ENCODE assay signal across 24 mouse cellular contexts in genomic region chr12:18387257-18387656, GRCm38 (mm10).
A peak's percentile ranks its signal among the peaks of the same experiment; 100 is the strongest.
DNase-seq lines count a peak whose midpoint lies in the region; ATAC-seq and TF ChIP-seq lines count a peak whose summit lies in the region.
"Had no signal": no experiment of that assay in that cellular context is flagged by ENCODE, and none has a peak within 500 bp of the region (broad histone marks: within the 10 kb centered on the region; RNA-seq: fewer than 3 reads in every experiment).

No protein-coding gene starts in this region.

- no peak overlapping the region for H3K9ac ChIP-seq in heart, embryonic 12.5 days
- peak overlapping the region; percentile 75 for H3K9ac ChIP-seq in ES-E14 (ENCODE audit: insufficient read depth, low read depth, low read length, poor library complexity, severe bottlenecking)
- H3K9ac ChIP-seq in liver, embryonic 11.5 days (ENCODE audit: low read depth, low read length): no peak overlapping the region
- no peak overlapping the region for H3K9ac ChIP-seq in midbrain, postnatal 0 days (replicated peaks; ENCODE audit: low read length, poor library complexity, severe bottlenecking)
- H3K9ac ChIP-seq: embryonic facial prominence, embryonic 13.5 days had no signal

- no peak for TF ChIP-seq CTCF in E14TG2a.4 (conservative IDR thresholded peaks at IDR 0.05; ENCODE audit: low read length)
- TF ChIP-seq CTCF in midbrain, postnatal 0 days (IDR thresholded peaks at IDR 0.05): no peak

- H3K27me3 ChIP-seq in heart, embryonic 12.5 days (replicated peaks): peaks cover 11% of the 10 kb centered on the region
- H3K27me3 ChIP-seq in E14TG2a.4 (ENCODE audit: insufficient read depth, low read length): no peaks in the 10 kb centered on the region
- H3K27me3 ChIP-seq in liver, embryonic 11.5 days (replicated peaks; ENCODE audit: control insufficient read depth, insufficient read depth, low read length): no peaks in the 10 kb centered on the region
- H3K27me3 ChIP-seq in midbrain, postnatal 0 days (ENCODE audit: insufficient read depth, low read length): no peaks in the 10 kb centered on the region
- H3K27me3 ChIP-seq: embryonic facial prominence, embryonic 13.5 days; Patski had no signal

- no peak for ATAC-seq in heart, embryonic 12.5 days (ENCODE audit: insufficient number of reproducible peaks, low FRiP score)
- no peak; the same call in 1 of the 2 replicates for ATAC-seq in liver, embryonic 11.5 days (replicated peaks; ENCODE audit: low FRiP score)
- no peak for ATAC-seq in midbrain, postnatal 0 days (ENCODE audit: low FRiP score)
- ATAC-seq: forebrain, embryonic 14.5 days; hindbrain, postnatal 0 days; midbrain, embryonic 16.5 days; Patski had no signal

- H3K36me3 ChIP-seq in heart, embryonic 12.5 days: no peaks in the 10 kb centered on the region
- H3K36me3 ChIP-seq in E14TG2a.4 (ENCODE audit: insufficient read depth, low read length) (no peaks in the 10 kb centered on the region), ES-E14 (ENCODE audit: control insufficient read depth, insufficient read depth, low read length, poor library complexity, severe bottlenecking) (no peaks in the 10 kb centered on the region)
- no peaks in the 10 kb centered on the region for H3K36me3 ChIP-seq in liver, embryonic 11.5 days (ENCODE audit: control insufficient read depth, insufficient read depth, low read length)
- H3K36me3 ChIP-seq in midbrain, postnatal 0 days (ENCODE audit: insufficient read depth, low read length): no peaks in the 10 kb centered on the region
- H3K36me3 ChIP-seq: embryonic facial prominence, embryonic 13.5 days had no signal

- 0 out of 2 replicates have a peak overlapping the region, but pooled peaks have one; percentile 4 for H3K4me3 ChIP-seq in heart, embryonic 12.5 days
- peak overlapping the region; percentile 81 for H3K4me3 ChIP-seq in E14TG2a.4 (replicated peaks; ENCODE audit: low read length)
- peak overlapping the region; percentile 63 to 84 for H3K4me3 ChIP-seq in ES-E14 (ENCODE audit: insufficient read depth in 1 of 2, low read depth in 1 of 2, low read length in 2 of 2, poor library complexity in 1 of 2, severe bottlenecking in 1 of 2)
- H3K4me3 ChIP-seq in liver, embryonic 11.5 days (ENCODE audit: low read depth, low read length): peak overlapping the region; percentile 17; the same call in 1 of the 2 replicates
- no peak overlapping the region for H3K4me3 ChIP-seq in midbrain, postnatal 0 days (ENCODE audit: low read depth, low read length)
- H3K4me3 ChIP-seq: embryonic facial prominence, embryonic 13.5 days; layer of hippocampus, adult 2 months had no signal

- 6% methylated on average over 39 of the region's 41 CpGs for WGBS in heart, embryonic 12.5 days
- 5% methylated on average over 39 of the region's 41 CpGs for WGBS in liver, embryonic 11.5 days
- WGBS in midbrain, postnatal 0 days: 27% methylated on average over 40 of the region's 41 CpGs

- H3K9me3 ChIP-seq in heart, embryonic 12.5 days (replicated peaks): peaks cover 59% of the 10 kb centered on the region
- H3K9me3 ChIP-seq in E14TG2a.4 (ENCODE audit: low read length): peaks cover 20% of the 10 kb centered on the region
- H3K9me3 ChIP-seq in ES-E14 (ENCODE audit: control insufficient read depth, insufficient read depth, low read depth, low read length): no peaks in the 10 kb centered on the region
- H3K9me3 ChIP-seq in liver, embryonic 11.5 days (ENCODE audit: control insufficient read depth, low read length): peaks cover 22% of the 10 kb centered on the region
- peaks cover 47% of the 10 kb centered on the region for H3K9me3 ChIP-seq in midbrain, postnatal 0 days (ENCODE audit: low read length)

- in situ Hi-C loops in ES-E14 (cut with MboI; ENCODE audit: low sequenced_read_pairs in 2 of 2, unreplicated experiment in 2 of 2): no loop called here

- no peak overlapping the region for H3K27ac ChIP-seq in heart, embryonic 12.5 days (ENCODE audit: poor library complexity, severe bottlenecking)
- peak overlapping the region; percentile 77 for H3K27ac ChIP-seq in ES-E14 (ENCODE audit: insufficient read depth, low read depth, low read length, poor library complexity, severe bottlenecking)
- H3K27ac ChIP-seq in liver, embryonic 11.5 days (ENCODE audit: low read depth, low read length): no peak overlapping the region
- no peak overlapping the region for H3K27ac ChIP-seq in midbrain, postnatal 0 days (ENCODE audit: low read depth, low read length)
- H3K27ac ChIP-seq: embryonic facial prominence, embryonic 13.5 days; hindbrain, postnatal 0 days; layer of hippocampus, adult 2 months; stomach, postnatal 0 days had no signal

- no peaks in the 10 kb centered on the region for H3K4me1 ChIP-seq in heart, embryonic 12.5 days (replicated peaks)
- H3K4me1 ChIP-seq in E14TG2a.4 (replicated peaks; ENCODE audit: low read depth, low read length) (no peaks in the 10 kb centered on the region), ES-E14 (ENCODE audit: control insufficient read depth in 2 of 2, insufficient read depth in 2 of 2, low read length in 2 of 2, poor library complexity in 1 of 2) (no peaks in the 10 kb centered on the region)
- H3K4me1 ChIP-seq in liver, embryonic 11.5 days (replicated peaks; ENCODE audit: control insufficient read depth, insufficient read depth, low read length): no peaks in the 10 kb centered on the region
- H3K4me1 ChIP-seq in midbrain, postnatal 0 days (ENCODE audit: insufficient read depth, low read length): no peaks in the 10 kb centered on the region
- H3K4me1 ChIP-seq: embryonic facial prominence, embryonic 13.5 days had no signal

- DNase-seq in heart, adult 11 months: no peak
- DNase-seq in ES-E14 (ENCODE audit: low read depth, low spot score): peak; percentile 95
- DNase-seq in liver, embryonic 11.5 days (ENCODE audit: low spot score): no peak
- no peak for DNase-seq in midbrain, postnatal 0 days (ENCODE audit: low spot score)
- no peak for DNase-seq in spleen, postnatal 4 days (ENCODE audit: low spot score in 2 of 2)
- DNase-seq: B cell, adult 2 months; cerebellum, adult 2 months; gastrocnemius, postnatal 14 days; kidney, adult 2 months; kidney, postnatal 14 days; layer of hippocampus, postnatal 36 days; lung, adult 18-20 months; lung, postnatal 14 days; retina, postnatal 1 day; thymus, postnatal 36 days had no signal

- H3K4me2 ChIP-seq in heart, embryonic 12.5 days: no peak overlapping the region; the same call in 1 of the 2 replicates
- no peak overlapping the region; the same call in 1 of the 2 replicates for H3K4me2 ChIP-seq in liver, embryonic 11.5 days
- H3K4me2 ChIP-seq in midbrain, postnatal 0 days (ENCODE audit: low read depth, low read length, poor library complexity, severe bottlenecking): no peak overlapping the region
- H3K4me2 ChIP-seq: embryonic facial prominence, embryonic 13.5 days had no signal

TF ChIP-seq in ES-E14, 5 proteins besides CTCF, POLR2A, EP300 and RAD21:
- TF ChIP-seq HCFC1 (IDR thresholded peaks at IDR 0.05; ENCODE audit: borderline replicate concordance, insufficient read depth, low read length) (peak; percentile 35; the same call in 1 of the 2 replicates), ZC3H11A (IDR thresholded peaks at IDR 0.05; ENCODE audit: borderline replicate concordance, low read depth, low read length) (no peak)
TF ChIP-seq in ES-E14: peak in this region for 1.
